Mouse (Mus musculus): ENCODE results near the gene Dmac2.

Dmac2 gene

DNA sequence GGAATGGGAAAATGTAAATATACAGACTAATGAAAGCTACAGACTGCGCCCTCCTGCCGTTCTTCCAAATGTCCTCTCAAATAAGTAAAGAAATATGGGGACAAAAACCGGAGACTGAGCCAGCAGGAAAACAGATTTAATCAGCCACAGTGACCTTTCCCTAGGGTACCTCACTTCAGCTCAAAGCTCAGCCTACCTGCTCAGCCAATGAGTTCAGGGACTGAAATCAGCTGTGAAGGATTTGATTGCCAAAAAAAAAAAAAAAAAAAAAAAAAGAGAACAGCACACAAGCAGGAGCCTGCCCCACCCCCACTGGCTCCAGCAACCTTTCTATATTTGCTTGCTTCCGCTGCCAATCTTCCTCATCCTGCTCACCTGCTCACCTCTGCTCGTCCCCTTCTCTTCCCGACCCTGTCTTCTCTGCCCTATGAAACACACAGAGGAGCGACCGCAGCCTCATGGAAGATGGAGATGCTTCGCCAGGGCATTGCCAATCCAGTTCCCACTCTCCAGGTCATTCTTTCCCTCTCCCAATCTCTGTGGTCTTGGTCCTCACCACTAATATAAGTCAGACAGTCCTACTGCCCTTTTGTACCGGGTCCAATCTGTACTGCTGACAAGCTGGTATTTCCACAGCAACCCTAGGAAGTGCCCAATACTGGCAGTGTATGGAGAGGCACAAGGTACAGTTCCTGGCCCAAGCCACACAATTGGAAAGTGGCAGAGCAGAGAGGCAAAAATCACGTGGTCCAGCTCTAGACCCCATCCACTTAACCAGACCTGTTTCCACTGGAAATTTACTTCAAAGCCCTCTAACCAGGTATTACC is 36.6 kb downstream of the Dmac2 start:
- no peak for DNase-seq (ENCODE audit: low spot score)

DNA sequence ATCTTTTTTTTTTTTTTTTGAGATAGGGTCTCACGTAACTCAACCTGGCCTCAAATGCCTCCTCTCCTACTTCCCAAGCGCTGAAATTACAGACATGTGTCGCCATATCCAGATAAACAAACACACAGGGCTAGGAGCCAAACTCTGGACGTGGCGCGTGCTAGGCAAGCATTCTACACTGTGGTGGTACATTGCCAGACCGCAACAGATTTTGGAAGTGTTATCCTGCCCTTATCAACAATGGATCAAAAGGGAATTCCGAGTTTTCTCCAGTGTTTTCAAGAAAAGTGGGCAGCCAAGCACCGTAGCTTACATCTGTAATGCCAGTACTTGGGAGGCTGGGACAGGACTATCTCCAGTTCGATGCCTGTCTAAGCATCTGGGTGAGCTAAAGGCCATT is 38.6 kb downstream of the Dmac2 start:
- no peak for DNase-seq (ENCODE audit: low spot score)

DNA sequence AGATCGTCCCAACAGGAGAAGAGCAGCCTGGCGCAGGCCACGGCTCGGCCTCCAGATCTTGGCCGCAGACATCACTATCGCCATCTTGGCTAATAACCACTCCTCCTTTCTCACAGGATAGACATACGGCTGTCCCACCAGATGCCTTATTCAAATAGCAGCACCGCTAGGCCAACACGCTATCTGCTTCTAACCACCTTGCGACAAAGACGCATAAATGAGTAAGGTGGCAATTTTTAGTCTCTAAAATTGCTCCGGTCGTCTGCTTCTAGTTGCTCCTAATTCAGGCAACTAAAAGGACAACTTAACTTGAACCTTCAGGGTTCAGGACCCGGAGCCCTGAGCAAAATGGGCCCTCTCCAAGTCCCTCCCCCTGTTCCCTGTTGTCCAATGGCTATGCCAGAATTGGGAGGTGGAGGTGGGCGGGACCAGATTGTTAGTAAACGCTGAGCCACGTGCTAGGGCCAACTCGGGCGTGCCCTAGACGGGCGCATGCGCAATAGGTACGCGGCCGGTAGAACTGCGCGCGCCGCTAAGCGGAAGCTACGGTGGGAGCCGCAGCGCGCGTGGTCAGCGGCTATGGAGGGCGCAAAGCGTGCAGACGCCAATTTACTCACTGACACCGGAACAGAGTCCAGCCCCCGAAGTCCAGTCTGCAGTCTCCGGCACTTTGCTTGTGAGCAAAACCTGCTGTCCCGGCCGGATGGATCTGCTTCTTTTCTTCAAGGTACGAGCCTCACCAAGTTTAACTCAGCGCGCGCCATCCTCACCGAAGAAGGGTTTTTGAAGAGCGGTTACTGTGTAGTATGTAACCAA is 39.7 kb downstream of the Dmac2 start, which contains the start of the genes Bckdha and Exosc5:
Gene Bckdha (minus strand): TSS at position 325 of the 816 bp plus-strand sequence.
Gene Exosc5 (plus strand): TSS at position 508 of the 816 bp plus-strand sequence.
- DNase-seq (ENCODE audit: low spot score): peak; percentile 100

DNA sequence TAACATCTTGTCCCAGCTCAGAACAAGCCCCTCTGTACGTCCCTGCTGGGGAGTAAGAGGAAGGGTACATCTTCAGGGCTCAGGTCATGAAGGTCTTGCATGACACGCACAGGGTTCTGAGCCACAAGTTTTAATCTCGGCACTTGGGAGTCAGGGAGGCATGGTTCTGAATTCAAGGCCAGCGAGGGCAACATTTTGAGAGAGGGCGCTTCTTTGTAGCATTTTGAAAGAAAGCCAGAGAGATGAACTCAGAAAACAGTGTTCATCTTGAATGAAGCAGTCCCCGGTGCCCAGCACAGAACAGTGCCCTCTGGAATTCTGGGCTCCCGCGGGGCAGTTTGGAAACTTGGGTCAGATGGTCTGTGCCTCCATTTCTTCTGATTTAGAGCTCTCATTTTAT is 47.2 kb downstream of the Dmac2 start:
- DNase-seq (ENCODE audit: low spot score): no peak

DNA sequence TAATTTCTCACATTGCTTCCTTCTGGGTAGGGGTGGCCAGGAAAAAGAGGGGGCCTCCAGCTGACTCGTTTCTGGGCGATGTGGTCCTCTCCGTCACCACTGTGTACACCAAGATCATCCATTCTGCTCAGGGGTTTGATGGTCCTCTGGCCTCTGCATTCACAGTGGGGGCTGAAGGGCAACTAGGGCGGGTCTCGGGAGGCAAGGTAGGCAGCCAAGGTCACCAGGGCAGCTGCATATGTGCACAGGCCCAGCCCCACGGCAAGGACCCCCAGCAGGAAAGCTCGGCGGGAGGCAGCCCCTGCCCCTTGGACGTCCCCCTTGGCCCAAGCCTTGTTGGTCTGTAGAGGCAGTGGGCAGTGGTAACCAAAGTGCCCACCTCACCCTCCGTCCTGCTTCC is 49.9 kb downstream of the Dmac2 start:
- DNase-seq (ENCODE audit: low spot score): no peak

DNA sequence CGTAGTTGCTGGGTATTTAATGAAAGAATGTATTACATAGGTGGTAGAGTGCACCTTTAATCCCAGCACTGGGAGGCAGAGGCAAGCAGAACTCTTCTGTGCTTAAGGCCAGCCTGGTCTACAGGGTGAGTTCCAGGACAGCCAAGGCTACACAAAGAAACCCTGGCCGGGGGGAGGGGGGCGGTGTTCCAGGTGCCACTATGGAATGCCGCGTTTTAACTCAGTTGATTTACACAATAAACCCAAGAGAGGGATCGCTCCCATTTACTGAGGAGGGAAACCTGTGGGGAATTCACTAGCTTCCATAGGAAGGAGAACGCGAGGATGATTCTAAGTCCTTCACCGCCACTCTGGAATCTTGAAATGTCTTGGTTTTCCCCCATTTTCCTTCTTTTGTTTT is 50.4 kb downstream of the Dmac2 start:
- no peak for DNase-seq (ENCODE audit: low spot score)

DNA sequence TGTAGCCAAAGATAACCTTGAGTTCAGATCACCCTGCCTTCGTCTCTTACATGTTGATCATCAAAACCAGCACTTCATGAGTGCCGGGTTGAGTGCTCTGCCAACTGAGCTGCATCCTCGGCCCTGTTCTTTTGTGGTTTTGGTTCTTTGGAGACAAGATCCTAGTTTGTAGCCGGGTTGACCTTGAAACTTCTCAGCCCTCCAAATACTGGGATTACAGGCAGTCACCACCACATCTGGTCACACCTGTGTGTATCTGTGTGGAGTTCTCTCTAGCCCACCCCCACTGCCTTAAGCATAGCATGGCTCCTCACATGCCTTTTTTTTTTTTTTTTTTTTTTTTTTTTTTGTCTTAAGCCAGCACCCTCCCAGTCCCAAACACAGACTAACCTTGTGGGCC is 50.9 kb downstream of the Dmac2 start:
- DNase-seq (ENCODE audit: low spot score): no peak

DNA sequence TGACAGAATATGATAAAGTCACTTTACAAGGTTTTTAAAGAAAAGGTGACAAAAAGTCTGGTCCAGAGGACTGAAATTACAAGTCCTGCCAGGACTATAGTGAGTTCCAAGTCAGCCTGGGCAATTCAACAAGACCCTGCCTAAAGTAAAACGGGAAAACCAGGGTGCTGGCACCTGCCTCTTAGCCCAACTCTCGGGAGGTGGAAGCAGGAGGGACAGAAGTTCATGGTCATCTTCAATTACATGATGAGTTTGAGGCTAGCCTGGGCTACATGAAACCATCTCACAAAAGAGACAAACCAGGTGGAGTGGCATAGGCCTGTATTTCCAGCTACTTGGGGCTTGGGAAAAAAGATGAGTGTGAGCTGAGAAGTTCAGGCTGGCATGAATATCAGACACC is 52.5 kb downstream of the Dmac2 start:
- DNase-seq (ENCODE audit: low spot score): no peak

DNA sequence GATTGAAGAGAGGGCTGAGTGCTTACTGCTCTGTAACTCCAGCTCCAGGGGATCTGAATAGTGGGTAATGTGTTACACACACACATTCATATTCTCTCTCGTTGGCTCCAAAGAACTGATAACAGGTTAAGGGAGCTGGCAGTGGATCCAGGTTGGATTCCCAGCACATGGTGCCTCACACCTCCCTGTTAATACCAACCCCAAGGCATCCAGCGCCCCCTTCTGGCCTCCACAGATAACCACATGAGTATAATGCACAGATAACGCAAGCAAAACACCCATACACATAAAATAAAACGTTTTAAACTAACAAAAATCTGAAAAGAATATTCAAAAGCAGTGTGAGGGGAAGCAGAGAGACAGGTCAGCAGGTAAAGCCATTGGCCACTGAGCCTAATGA is 53.2 kb downstream of the Dmac2 start:
- no peak for DNase-seq (ENCODE audit: low spot score)

DNA sequence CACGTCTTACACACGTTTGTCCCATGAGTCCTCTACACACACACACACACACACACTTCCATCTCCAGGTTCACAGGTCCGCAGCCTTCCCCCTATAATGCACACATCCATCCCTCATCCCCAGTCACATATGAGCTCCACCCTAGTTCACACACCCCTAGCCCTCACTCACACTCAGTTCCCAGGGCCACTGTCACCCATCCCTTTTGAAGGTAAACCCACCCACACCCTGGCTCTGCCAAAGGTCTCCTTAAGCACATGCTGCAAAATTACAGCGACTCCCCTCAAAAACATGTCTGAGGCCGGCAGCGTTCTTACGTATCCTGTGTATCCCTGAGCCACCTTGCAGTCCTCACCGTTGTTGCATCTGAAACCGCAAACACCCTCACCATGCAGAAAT is 55.1 kb downstream of the Dmac2 start:
- no peak for DNase-seq (ENCODE audit: low spot score)

DNA sequence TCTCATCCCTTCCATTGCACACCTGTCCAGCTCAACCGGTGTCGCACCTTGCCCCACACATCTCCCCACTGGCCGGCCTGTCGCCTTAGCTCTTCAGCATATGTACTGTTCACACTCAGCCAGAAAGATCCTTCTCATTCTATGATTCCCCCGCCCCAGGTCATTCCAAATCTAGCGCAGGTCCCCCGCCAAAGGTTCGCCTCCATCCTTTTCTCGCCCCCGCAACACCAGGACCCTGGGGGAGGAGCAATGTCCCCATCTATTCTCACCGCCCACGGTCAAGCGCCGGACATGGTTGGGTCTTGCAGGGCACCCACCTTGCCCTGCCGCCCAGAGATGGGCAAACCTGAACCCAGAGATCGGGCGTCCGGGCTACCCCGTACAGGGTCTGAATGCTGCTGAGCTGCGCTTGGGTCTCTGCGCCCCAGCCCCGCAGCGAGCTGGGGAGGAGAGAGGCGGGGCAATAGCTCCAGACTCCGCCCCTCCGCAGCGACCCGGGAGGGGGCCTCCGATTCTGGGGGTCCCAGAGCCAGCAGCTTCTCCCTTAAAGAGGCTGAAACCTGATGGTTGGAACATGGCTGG is 55.6 kb downstream of the Dmac2 start, which contains the start of gene Tmem91:
Gene Tmem91 (minus strand): TSS at position 448 of the 582 bp plus-strand sequence.
- no peak for DNase-seq (ENCODE audit: low spot score)

All from embryo, embryonic 10.5 days (tissue).